Mouse (Mus musculus) T-helper 2 cell (primary cell): Measurements from ENCODE around the gene Oxct2b.
"Not testable (repeated sequence)": the region's sequence is repeated elsewhere in the genome, so short reads cannot be mapped to it uniquely, and the experiment has no call there.

ENCODE experiments used
- in situ Hi-C: fragments of 300-600 bp; cut with MboI, MseI; formaldehyde crosslinking; loops from one replicate; pipeline ENCODE4 v1.15.1; 2025; ENCODE audit warnings: high pct_unique_total_duplicates

Oxct2b gene

GRCm38 (mm10) chr4:123112216-123112764, 3.8 kb upstream of the Oxct2b start:
- in situ Hi-C loops = no loop called here

- in situ Hi-C loops = loop anchor here (5.0 kb wide), 1 partner anchor 208 kb away; the partner anchor contains the start of gene Oxct2a
Measured at GRCm38 (mm10) chr4:123114651-123115050, 1.4 kb upstream of the Oxct2b start.

- in situ Hi-C loops = loop anchor here (5.0 kb wide), 1 partner anchor 206 kb away; the partner anchor contains the start of gene Oxct2a
Measured at GRCm38 (mm10) chr4:123116640-123117039, 574 bp downstream of the Oxct2b start.

- in situ Hi-C loops = no loop called here
Measured at GRCm38 (mm10) chr4:123121286-123121685, 5.2 kb downstream of the Oxct2b start.

- in situ Hi-C loops = no loop called here
Measured at GRCm38 (mm10) chr4:123126626-123127025, 10.6 kb downstream of the Oxct2b start.

- in situ Hi-C loops = no loop called here
Measured at GRCm38 (mm10) chr4:123127051-123127450, 11.0 kb downstream of the Oxct2b start.

- in situ Hi-C loops = no loop called here
Measured at GRCm38 (mm10) chr4:123137551-123137950, 21.5 kb downstream of the Oxct2b start.

- in situ Hi-C loops = no loop called here
Measured at GRCm38 (mm10) chr4:123139513-123140154, 23.6 kb downstream of the Oxct2b start, which contains the start of gene Ppie. TSS of gene Ppie (minus strand) at chr4:123139951.

GRCm38 (mm10) chr4:123147446-123148150, 31.5 kb downstream of the Oxct2b start:
- in situ Hi-C loops = no loop called here

- in situ Hi-C loops = no loop called here
Measured at GRCm38 (mm10) chr4:123152003-123152402, 35.9 kb downstream of the Oxct2b start.

- in situ Hi-C loops = no loop called here
Measured at GRCm38 (mm10) chr4:123152976-123153375, 36.9 kb downstream of the Oxct2b start.

- in situ Hi-C loops = loop anchor here (5.0 kb wide), 1 partner anchor 102 kb away; no protein-coding TSS in a partner anchor
Measured at GRCm38 (mm10) chr4:123155004-123155403, 38.9 kb downstream of the Oxct2b start.

- in situ Hi-C loops = loop anchor here (5.0 kb wide), 1 partner anchor 102 kb away; no protein-coding TSS in a partner anchor
Measured at GRCm38 (mm10) chr4:123155427-123155826, 39.4 kb downstream of the Oxct2b start.

- in situ Hi-C loops = loop anchor here (5.0 kb wide), 1 partner anchor 101 kb away; no protein-coding TSS in a partner anchor
Measured at GRCm38 (mm10) chr4:123155840-123156239, 39.8 kb downstream of the Oxct2b start.

GRCm38 (mm10) chr4:123160571-123160970, 44.5 kb downstream of the Oxct2b start:
- in situ Hi-C loops = no loop called here

GRCm38 (mm10) chr4:123161251-123161650, 45.2 kb downstream of the Oxct2b start:
- in situ Hi-C loops = not testable (repeated sequence)

- in situ Hi-C loops = no loop called here
Measured at GRCm38 (mm10) chr4:123162305-123162917, 46.3 kb downstream of the Oxct2b start.

GRCm38 (mm10) chr4:123164157-123164556, 48.1 kb downstream of the Oxct2b start:
- in situ Hi-C loops = no loop called here
